Mouse (Mus musculus) brown adipose tissue, adult 24 weeks (tissue): ENCODE results near the gene Trmt61a. TPM values are rescaled to one million over a fixed set of nuclear protein-coding genes. Genes with fewer than 3 reads are reported as not detected.

ENCODE experiments used
- H3K27ac ChIP-seq: fragments of 200-500 bp; replicated peaks from 2 replicates; pipeline ENCODE4 v1.5.1; 2012; ENCODE audit warnings: low read depth, mild to moderate bottlenecking, low read length
- H3K4me1 ChIP-seq: fragments of 200-500 bp; 2 replicates; pipeline ENCODE4 v1.6.1; 2012; ENCODE audit warnings: low read length, mixed read lengths; ENCODE audit not compliant: control insufficient read depth, insufficient read depth, insufficient read length
- H3K4me3 ChIP-seq: fragments of 200-500 bp; 2 replicates; pipeline ENCODE4 v1.5.1; 2012; ENCODE audit warnings: low read depth, mild to moderate bottlenecking, low read length, moderate library complexity; ENCODE audit not compliant: insufficient read depth
- polyA plus RNA-seq: library from polyadenylated mRNA; stranded (reverse); fragments of >200 nt; gene quantifications from 2 replicates; pipeline ENCODE4 v1.2.4, GENCODE M21; 2012; ENCODE audit not compliant: missing spikeins, insufficient read depth, insufficient read length

Trmt61a gene
- polyA plus RNA-seq, 1 experiment, result 2.9 TPM

DNA sequence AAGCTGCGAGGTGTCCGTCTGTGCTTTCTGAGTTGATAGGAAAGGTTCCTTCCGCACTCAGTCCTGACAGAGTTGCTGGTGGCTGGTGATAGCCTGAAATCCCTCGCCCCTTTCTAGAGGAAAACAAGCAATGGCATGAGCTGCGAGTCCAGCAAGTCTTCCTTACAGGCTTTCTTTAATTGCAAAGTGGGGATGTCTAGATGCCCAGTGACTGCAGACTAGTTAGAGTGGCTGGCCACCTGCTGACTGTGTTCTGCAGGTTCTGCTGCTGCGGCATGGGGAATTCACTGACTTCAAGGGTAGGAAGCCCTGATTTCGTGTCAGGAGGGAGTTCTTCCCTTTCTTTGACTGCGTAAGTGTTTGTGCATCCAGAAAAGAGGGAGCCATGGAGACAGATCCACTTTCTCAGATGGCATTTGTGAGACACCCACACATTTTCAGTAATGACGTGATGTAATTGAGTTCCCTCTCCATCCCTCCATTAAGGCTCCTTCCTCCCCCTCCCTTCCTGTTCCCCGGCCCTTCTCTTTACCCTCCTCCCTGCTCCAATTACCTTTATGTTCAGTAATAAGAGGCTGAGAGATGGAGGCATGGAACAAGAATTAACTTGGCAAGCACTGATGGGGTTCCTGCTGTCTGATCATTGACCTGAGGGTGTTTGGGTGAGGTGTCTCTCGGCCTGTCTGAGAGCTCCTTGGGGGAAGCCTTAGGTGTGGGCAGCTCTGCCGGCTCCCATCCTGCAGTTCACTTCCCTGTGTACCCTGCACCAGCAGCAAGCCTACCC lies 47.6 kb downstream of the Trmt61a start:
- H3K27ac ChIP-seq, result peak overlapping the region; percentile 82
- H3K4me1 ChIP-seq, result peaks cover 13% of the 10 kb centered on the region
- H3K4me3 ChIP-seq, result no peak overlapping the region

DNA sequence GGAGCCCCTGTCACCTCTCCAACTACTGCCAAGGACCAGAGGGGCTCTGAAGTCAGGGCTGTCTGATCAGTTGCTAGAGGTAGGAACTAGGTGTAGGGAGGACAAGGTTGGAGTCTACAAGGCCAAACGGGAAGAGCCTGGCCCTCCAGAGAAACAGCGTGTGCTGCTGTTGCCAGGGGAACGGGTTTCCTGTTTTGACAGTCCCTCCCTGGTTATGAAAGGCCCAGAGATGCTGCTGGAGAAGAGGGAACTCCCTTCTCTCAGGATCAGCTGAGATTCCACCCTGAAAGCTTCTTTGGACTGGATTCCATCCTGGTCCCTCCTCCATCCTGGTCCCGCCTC lies 48.2 kb downstream of the Trmt61a start:
- H3K4me1 ChIP-seq, result peaks cover 13% of the 10 kb centered on the region
- peak overlapping the region; percentile 82 for H3K27ac ChIP-seq
- H3K4me3 ChIP-seq, result no peak overlapping the region

DNA sequence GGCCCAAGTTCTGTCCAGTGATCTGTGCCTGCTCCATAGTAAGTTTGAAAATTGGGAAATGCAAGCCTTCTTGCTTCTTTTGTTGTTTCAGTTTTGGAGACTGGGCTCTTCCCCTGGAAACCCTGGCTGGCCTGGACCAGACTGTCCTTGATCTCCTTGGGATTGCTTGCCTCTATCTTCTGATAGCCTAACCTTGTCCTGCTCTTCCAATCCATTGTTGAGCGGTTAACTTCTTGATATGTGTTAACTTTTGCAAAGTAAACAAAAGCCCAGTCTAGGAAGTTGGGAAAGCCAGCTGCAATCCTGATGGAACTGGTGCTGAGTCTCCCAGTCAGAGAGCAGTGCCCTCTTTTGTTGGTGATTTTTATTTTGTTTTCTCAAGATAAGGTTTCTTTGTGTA lies 50.1 kb downstream of the Trmt61a start:
- H3K4me3 ChIP-seq, result no peak overlapping the region
- peaks cover 13% of the 10 kb centered on the region for H3K4me1 ChIP-seq

DNA sequence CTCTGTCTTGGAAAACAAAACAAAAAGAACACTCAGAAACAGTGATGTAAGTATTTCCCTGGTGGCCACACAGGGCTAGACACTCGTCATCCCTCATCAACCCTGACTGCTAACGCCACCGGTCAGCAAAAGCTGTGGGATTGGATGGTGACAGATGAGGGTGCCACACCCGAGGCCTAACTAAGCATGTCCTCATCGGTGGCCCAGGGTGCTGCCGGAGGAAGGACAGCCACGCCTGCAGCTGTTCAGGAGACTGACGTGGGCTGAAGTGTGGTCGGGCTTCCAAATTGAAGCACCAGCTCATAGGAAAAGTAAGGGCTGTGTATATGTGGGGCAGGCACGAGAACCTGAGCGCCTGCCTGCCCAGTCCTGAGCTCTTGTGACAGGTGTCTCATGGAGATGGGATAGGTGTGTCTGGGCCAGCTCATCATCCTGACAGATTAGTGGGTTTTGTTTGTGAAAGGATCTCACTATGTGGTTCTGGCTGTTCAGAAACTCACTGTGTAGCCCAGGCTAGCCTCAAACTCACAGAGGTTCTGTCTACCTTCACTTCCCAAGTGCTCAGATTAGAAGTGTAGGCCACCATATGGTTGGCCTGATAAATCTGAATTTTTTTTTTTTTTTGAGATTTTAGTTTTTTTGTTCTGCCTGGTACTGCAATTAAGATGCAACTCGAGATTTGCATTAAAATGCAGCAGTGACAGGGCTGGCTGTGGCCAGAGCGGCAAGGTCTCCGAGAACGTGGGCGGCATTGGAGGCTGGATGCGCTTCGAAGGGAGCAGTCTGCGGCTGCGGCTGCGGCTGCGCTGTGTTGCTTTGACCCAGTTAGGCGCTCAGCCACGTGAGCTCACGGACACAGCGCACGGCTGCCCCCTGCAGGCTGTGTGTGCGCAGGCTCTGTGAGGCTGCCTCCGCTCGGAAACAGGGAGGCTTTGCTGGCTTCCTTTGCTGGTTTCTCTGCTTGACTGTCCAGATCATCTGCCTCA lies 54.2 kb downstream of the Trmt61a start:
- H3K27ac ChIP-seq, result no peak overlapping the region
- no peaks in the 10 kb centered on the region for H3K4me1 ChIP-seq
- H3K4me3 ChIP-seq, result no peak overlapping the region

More for the DNA sequence above, 50.1 kb downstream of the Trmt61a start:
- H3K27ac ChIP-seq, result no peak overlapping the region

DNA sequence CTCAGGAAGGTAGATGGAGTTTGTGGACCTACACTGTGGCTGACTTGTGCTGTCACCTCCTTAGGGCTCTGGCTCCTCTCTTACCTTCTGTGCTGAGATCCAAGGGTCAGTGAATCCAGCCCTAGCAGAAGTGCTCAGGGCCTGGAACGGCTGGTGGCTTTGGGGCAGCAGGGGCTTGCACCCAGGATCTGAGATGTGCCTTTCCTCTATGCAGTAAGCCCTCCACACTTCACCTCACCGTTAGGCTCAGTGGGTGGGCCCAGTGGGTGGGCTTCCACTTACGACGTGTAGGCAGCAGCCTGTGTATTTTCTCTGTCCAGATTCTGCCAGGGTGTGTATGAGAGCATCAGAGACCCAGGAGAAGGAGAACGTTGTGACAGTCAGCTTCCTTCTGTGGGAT lies 55.0 kb downstream of the Trmt61a start:
- no peak overlapping the region for H3K4me3 ChIP-seq
- H3K4me1 ChIP-seq, result no peaks in the 10 kb centered on the region
- H3K27ac ChIP-seq, result no peak overlapping the region

Other genes starting within 250 kb of the Trmt61a start
- 3.3 and 3.6 TPM in 2 replicates for gene Tnfaip2, start 235.6 kb upstream of the Trmt61a start, polyA plus RNA-seq
- gene Gm266, start 192.3 kb upstream of the Trmt61a start, polyA plus RNA-seq, result not detected in 2 replicates
- gene Eif5, start 140.1 kb upstream of the Trmt61a start, polyA plus RNA-seq, result 216 and 330 TPM in 2 replicates
- gene Mark3, start 103.6 kb upstream of the Trmt61a start, polyA plus RNA-seq, result 25.9 and 31.0 TPM in 2 replicates
- gene Ckb, start 5.8 kb upstream of the Trmt61a start, polyA plus RNA-seq, result 20.8 and 30.3 TPM in 2 replicates
- 16.2 and 18.1 TPM in 2 replicates for gene Bag5, start 35.2 kb downstream of the Trmt61a start, polyA plus RNA-seq
- gene Apopt1, start 35.2 kb downstream of the Trmt61a start, polyA plus RNA-seq, result 123 and 134 TPM in 2 replicates
- gene Klc1, start 80.7 kb downstream of the Trmt61a start, polyA plus RNA-seq, result 20.6 and 63.5 TPM in 2 replicates
- 3.8 and 6.8 TPM in 2 replicates for gene Xrcc3, start 135.8 kb downstream of the Trmt61a start, polyA plus RNA-seq
- gene Zfyve21, start 136.1 kb downstream of the Trmt61a start, polyA plus RNA-seq, result 36.1 and 41.4 TPM in 2 replicates
- 4.5 and 5.9 TPM in 2 replicates for gene Ppp1r13b, start 230.0 kb downstream of the Trmt61a start, polyA plus RNA-seq